Mouse (Mus musculus) thymus, postnatal 25 days (tissue): ENCODE results near the gene 1600014C23Rik.
A peak's percentile ranks its signal among the peaks of the same experiment; 100 is the strongest.

Experiments
- DNase-seq: peaks from one replicate; pipeline ENCODE4 v3.0.0; 2022

Gene 1600014C23Rik

DNA sequence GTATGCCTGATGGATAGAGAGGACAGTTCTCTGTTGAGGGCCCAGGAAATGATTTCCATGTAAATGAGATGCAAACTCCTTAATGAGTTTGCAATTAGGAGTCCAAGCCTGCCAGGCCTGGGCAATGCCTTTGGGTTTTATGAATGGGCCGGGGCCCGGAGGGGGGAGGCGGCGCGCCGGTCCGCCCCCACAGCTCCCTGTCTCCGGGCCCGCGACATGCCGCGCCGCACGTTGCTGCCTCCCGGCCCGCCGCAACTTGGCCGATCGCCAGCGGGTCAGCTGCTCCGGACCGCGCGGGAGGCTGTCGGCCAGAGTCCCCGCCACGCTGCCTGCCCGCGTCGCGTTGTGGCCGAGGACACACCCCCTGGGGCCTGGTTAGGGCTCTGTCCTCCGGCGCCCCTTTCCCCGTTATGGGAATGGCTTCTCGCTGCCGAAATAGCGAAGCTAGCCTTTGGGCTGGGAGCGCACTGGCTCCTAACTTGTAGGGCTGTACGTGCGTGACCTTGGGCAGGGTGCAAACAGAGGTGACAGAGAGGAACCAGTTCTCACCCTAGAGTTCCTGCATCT lies at the start of gene 1600014C23Rik:
Gene 1600014C23Rik, minus strand, starts transcription at position 110 of the 567 bp plus-strand sequence.
- DNase-seq = no peak

DNA sequence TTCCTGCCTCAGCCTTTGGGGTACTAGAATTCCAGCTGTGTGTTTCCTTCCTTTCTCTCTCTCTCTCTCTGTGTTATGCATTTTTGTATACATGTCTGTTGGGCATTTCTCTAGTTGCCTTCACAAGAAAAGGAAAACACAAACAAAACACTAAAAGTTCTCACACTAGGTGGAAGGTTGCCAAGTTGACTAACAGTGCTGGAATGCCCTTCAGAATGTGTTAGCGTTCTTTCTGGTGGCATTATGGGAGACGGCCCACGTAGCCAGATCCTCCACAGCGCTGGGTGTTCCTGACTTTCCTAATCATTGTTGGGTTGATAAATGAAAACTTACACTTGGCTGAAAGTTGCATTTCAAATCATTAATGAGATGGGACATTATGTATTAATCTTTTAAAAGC lies 44.8 kb upstream of the 1600014C23Rik start:
- no peak for DNase-seq

DNA sequence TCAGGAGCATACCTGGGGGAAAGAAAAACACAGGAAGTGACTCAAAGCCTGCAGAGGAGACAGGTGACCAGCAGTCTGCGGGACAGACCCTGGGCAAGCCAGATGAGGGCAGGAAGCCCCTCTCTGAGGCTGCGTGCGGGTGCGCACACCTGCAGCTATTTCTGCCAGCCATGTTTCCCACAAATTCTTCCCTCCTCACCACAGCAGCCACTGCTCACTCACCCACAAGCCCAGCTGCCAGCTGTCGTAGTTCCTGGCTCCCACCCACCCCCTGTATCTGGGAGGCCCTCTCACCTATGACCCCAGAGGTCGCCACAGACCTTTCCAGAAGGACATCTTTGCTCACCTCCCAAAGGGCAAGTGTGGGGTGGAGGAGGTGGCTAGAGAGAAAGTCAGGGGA lies 43.8 kb upstream of the 1600014C23Rik start:
- DNase-seq = peak; percentile 68

DNA sequence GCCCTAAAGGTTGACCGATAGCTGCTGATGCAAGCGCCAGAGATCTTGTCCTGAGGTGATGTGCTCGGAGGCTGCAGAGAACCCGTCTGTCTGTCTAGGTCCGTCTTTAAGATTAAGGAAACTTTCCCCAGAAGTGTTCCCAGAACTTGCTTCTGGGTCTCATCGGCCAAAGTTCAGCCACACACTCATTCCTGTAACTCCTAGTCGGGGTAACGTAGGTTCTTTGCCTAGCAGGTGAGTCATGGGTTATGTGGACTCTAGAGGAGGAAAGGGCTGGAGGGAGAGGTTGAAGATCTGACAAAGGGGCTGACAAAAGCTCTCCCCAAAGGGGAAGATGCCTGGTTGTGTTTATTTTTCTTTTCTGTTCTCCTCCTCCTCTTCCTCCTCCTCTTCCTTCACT lies 42.5 kb upstream of the 1600014C23Rik start:
- DNase-seq = no peak

DNA sequence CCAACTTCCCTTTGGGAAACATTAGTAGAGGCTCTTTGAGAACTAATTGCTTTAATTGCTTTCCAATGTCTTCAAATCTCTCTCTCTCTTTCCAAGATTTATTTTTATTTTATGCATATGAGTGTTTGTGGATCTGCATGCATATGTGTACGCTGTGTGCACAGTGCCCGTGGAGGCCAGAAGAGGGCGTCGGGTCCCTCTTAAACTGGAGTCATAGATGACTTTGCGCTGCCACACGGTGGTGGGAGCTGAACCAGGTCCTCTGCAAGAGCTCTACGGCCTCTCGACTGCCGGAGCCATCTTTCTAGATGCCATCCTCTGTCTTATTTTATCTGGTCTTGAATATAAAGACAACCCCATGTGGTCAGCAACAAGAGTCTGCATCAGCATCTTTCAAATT lies 41.8 kb upstream of the 1600014C23Rik start:
- peak; percentile 15 for DNase-seq

DNA sequence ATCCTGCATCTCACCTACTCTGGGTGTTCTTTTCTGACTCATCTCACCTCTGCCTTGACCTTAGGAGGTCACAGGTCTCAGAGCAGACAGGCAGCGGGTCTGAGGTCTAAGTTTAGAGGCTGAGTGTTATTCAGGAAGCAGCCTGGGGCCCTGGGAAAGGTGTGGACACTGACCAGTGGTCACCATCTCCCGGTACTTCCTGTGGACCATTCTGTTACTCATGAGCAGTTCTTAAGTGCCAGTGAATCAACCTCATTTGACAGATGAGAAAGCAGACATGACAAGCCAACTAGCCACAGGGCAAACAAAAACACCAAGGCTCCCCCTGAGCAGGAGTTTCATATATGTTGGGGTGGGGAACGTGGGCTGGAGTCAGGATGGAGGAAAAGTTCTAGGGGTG lies 38.9 kb upstream of the 1600014C23Rik start:
- DNase-seq = no peak

DNA sequence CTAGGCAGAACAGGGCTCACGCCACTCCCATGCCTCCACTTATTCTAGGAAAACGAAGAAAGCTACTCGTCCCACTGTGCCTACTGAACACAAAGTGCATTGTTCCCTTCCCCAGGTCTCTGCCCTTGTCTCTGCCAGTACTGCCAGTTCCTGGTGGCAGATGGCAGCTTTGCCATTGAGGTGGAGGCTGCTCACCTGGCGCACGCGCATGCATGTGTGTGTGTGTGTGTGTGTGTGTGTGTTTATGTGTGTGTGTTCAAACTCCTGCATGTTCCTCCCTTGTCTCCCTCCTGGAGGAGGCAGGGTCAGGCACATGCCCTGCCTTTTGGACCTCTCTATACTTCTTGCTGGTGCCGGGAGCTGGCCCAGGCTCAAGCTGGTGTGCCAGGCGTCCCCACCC lies 38.5 kb upstream of the 1600014C23Rik start:
- DNase-seq = no peak

DNA sequence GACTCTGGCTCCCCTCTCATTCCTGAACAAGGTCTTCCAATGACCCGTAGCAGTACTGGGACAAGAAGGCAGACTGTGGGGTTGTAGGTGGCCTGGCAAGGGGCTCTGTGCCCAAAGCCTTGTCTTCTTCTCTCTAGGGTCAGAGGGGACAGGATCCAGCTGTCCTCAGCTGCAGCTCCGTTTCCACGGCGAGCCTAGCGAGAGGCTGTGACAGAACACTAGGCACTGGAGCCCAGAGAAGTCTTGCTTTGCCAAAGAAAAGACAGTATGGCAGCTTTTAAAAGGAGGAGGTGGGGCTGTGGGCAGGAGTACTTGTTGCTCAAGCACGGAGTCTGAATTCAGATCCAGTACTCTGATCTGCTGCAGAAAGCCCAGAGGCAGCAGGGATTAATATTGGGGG lies 36.8 kb upstream of the 1600014C23Rik start:
- no peak for DNase-seq

DNA sequence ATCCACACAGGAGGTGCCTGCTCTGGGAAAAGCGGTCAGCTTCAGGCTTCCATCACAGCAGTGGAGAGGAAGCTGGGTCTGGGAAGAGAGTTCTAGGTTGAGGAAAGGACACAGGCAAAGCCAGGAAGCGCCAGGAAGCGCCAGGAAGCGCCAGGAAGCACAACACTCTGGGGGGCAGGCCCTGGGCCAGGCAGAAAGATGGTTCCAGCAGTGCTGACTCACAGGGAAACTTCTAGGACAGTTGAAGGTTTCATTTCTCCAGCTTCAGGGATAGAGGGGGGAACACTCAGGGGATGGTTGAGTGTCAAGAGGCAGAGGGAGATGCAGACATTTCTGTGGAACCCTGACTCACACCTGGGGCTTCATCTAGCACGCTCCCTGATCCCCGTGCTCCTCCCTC lies 36.2 kb upstream of the 1600014C23Rik start:
- no peak for DNase-seq

GRCm38 (mm10) chr17:45767536-45768146 lies 34.0 kb upstream of the 1600014C23Rik start:
- DNase-seq = no peak

DNA sequence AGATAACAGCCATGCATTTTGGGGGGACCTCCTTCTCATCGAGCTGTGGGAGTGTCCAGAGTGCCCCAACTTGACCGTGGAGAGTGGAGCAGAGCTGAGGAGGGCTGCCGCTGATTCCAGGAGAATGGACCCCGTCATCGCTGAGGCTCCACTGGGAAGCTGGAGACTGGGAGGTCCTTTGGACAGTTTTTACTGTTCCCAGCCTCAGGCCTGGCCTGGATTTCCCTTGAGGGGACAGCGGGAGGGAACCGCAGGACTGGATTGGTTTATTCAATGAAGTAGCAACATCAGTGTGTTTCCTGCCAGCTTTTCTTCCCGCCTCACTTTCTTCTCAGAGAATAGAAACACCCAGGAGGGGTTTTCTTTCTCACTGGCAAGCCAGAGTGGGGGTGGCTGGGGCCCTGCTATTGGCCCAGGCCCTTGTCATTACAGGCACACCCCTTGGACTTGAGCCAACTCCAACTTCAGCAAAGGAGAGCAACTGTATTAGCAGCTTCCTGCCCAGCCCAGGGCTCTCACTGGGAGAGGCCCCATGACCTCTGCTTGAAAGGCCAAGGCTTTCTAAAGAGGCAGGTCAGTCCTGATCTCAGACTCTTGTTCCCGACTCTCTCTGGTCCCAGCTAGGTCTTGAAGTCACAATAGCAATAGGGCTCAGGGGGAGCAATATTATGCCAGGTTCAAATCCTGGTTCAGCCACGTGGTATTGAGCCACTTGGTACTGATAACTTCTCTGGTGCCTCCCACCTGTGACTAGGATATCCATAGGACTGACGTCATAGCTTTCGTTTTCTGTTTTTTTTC lies 33.3 kb upstream of the 1600014C23Rik start:
- DNase-seq = no peak

- DNase-seq = no peak
These were observed 32.3 kb upstream of the 1600014C23Rik start for GRCm38 (mm10) chr17:45765914-45766313.

DNA sequence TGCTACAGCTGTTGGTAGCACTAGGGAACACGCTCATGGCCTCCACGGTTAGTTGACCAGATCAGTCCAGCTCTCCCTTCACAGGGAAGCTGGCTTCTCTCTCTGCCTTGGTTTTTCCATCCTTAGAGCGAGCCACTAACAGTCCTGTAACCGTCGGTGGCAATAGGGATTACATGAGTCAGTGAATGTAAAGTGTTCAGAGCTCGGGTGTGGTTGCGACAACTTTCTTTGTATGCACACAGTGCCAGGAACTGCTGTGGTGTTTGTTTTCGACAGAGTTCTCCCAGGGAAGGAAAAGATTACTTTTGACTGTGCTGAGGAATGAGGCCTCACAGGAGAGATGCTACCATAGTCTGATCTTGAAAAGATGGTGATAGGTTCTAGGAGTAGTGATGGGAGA lies 29.5 kb upstream of the 1600014C23Rik start:
- no peak for DNase-seq

- no peak for DNase-seq
These were observed 28.3 kb upstream of the 1600014C23Rik start for GRCm38 (mm10) chr17:45761902-45762301.

DNA sequence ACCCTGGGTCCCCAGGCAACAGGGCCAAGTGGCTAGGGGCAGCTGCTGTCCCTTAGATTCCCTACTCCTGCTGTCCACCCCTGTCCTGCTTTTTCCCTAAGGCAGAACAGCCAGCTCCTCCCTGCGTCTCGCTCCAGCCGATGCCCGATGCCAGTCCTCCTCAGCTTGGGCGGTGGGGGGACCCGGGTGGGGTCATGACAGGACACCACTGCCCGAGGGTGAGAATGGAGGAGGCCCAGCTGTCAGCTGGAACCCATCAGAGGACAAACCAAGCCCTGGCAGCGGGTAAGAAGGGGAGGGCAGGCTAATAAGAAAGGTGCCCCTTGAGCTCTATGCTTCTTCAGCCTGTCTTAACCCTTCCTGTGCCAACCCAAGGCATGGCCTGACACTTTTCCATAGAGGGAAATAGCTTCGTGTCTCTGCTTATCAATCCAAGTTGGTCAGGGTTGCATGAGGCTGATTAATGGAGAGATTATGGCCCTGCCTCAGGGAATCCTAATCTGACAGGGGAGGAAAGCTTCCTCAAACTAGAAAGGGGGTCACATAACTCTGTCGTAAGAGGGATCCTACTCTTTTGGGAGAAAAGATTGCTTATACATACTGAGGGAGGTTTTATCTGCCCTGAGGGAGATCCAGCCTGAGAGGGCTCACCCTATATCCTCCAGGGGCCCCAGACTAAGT lies 27.5 kb upstream of the 1600014C23Rik start:
- no peak for DNase-seq

DNA sequence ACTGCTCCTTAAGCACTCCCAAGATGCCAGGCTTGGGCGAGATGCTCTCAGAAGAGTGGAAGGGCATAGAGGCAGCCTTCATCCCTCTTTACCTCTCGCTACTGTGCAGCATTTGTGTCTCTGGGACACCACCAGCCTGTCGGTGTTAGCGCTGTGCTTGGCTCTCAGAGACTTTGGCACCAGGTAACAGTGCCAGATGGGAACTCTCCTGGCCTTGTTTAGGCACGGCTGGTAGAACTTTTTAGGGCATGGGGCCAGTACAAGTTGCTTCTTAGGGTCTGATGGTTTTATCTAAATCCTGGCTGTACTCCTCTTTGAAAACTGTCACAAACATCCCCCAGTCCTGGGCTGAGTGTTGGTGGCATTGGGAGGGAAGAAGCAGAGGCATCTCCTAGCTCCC lies 26.1 kb upstream of the 1600014C23Rik start:
- no peak for DNase-seq

- DNase-seq = no peak
These were observed 25.2 kb upstream of the 1600014C23Rik start for GRCm38 (mm10) chr17:45758808-45759207.

DNA sequence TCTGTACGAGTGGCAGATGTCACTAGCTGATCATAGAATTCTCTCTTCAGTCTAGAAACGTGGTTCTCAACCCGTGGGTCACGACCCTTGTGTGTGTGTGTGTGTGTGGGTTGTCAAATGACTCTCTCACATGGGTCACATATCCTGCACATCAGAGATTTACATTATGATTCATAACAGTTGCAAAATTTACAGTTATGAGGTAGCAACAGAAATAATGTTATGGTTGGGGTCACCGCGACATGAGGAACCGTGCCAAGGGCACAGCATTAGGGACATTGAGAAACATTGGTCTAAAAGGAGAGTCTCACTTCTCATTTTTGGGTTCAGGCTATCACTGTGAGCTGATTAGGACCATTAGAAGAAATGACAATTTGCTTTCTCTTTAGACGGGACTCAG lies 24.3 kb upstream of the 1600014C23Rik start:
- no peak for DNase-seq

DNA sequence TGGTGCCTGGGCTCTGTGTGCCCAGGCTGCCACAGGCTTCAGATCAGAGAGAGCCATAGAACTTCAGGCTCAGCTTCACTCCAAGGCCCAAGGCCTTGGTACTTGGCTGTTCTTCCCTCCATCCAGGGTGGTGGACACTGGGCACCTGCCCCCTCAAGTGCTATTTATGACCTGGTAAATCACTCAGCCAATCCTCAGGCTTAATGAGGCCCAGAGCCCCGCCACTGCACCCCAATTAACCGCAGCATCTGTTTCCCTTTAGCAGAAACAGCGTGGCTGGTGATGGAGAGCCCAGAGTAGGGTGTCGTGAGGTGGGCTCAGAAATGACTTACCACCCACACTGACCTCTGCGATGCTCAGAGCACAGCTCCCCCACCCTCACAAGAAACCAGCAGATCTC lies 23.2 kb upstream of the 1600014C23Rik start:
- no peak for DNase-seq

DNA sequence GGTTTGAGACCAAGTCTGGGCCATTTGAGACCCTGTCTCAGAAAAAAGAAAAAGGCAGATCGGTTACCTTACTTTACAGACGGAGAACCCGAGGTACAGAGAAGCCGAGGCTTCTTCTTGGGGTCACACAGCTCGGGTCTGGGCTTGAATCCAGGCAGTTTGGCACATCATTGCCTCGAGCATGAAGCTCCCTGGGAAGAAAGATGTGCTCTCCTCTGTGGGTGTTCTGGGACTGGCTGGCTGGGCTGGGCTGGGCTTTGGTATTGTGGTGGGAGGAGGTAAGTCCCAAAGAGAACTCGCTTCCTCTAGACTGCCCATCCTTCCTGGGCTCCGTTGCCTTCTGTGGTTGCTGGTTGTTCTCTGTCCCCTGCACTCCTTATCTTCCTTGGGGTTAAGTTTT lies 22.7 kb upstream of the 1600014C23Rik start:
- no peak for DNase-seq

GRCm38 (mm10) chr17:45754186-45754862 lies 20.7 kb upstream of the 1600014C23Rik start:
- DNase-seq = no peak

GRCm38 (mm10) chr17:45752678-45753077 lies 19.0 kb upstream of the 1600014C23Rik start:
- DNase-seq = no peak

DNA sequence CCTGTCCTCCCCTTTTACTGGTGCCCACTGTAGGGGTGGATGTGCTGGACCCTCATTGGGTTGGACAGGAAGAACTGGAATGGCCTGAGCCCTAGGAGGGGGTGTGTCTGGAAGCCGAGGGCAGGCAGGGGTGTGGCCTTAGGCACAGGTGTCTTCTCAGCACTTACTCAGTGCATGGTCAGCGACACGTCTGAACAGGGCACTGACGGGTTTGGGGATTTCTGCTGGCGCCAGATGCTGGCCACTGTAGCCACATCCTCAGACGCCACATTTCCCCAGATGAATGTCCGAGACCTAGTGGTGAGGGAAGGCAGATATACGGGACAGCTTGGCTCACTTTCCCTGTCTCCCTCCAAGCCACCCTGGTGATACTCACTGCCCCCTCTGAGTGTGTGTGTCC lies 18.4 kb upstream of the 1600014C23Rik start:
- no peak for DNase-seq
